Mouse (Mus musculus) right cerebral cortex, postnatal 36 days (tissue): ENCODE data around the gene Kcnh3.

ENCODE experiments used
- DNase-seq, 2 experiments: peaks; one replicate each; pipeline ENCODE4 v3.0.0; 2022; ENCODE audit warnings: low spot score in 2 of 2, mixed read lengths in 1 of 2

Gene Kcnh3

DNA sequence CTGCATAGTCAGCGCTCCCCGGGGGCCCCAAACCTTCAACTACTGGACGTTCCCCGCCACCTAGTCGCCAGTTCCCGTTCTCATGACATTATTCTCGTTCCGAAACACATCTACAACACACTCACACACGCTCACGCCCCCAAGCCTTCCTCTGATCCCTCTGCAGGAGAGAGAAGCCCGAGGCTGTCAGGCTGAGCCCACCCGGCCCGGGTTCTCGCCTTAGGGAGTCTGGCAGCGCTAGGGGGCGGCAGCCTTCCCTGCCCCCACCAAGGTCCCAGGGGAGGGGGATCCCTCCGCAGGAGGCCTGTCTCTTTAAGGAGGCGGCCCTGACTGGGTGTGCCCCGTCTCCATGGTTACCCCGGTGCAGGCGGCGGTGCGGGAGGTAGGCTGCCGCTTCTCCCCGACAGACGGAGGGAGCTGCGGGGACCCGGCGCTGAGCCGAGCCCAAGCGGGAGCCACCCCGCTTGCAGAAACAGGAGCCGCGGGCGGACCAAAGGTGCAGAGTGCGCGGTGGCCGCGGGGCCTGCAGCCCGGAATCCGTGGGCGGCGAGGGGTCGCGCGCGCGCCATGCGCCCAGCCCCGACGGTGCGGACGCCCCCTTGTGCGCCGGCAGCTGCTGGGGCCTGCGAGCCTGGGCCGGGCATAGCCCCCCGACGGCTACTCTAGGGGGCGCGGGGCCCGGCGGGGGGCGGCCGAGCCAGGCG is at the start of gene Kcnh3:
Gene Kcnh3 (plus strand): TSS at position 654 of the 704 bp plus-strand sequence.
- DNase-seq = peak; percentile 74 to 75

DNA sequence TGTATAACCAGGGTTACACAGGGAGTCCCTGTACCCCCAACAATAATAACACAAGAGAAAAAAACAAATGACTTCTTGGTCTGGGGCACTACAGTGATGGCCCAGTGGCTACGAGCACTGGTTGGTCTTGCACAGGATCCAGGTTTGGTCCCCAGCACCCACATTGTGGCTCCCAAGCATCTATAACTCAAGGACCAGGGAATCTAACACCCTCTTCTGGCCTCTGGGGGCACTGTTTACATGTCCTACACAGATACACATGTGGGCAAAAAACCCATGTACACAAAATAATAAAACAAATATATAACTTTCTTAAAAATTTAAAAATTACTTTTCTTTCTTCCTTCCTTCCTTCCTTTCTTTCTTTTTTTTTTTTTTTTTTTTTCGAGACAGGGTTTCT is 45.0 kb upstream of the Kcnh3 start:
- no peak for DNase-seq

DNA sequence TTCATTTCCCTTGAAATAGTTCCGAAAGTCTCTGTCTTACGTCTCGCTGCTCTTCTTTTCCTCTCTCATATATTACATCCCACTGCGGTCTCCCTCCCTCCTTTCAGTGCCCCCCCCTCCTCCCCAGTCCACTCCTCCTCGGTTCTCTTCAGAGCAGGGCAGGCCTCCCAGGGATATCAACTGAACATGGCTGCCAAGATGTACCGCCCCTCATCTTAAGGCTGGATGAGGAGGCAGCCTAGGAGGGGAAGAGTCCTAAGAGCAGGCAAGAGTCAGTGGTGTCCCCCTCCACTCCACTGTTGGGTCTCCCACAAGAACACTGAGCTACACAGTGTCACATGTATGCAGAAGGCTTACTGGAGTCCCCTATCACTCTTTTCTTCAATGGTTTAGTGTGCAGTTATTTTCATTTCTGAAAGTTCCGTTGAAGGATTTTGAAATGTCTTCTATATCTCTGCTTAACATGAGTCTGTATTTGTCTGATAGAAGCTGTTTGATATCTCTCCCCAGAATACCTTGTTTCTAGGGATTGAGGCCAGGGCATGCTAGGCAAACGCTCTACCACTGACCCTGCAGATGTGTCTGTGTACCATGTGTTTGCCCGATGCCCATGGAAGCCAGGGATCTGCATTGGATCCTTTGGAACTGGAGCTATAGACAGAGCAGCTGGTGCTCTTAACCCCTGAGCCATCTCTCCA is 40.3 kb upstream of the Kcnh3 start:
- no peak for DNase-seq

DNA sequence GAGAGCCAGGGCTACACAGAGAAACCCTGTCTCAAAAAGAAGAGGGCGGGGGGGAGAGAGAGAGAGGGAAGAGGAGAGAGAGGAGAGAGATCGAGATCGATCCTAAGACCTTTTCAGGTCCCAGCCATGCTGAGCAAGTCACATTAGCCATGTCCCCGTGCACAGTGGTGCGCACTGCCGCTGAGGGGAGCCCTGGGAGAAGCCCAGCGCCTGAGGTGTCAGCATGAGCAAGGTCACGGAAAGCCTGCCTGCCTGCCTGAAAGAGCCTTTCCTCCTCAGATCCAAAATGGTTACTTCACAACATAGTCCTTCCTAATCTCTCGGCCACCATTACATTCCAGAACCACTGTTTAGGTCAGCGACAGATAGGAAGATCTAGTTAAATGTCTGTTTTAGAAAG is 30.3 kb upstream of the Kcnh3 start:
- DNase-seq = no peak

DNA sequence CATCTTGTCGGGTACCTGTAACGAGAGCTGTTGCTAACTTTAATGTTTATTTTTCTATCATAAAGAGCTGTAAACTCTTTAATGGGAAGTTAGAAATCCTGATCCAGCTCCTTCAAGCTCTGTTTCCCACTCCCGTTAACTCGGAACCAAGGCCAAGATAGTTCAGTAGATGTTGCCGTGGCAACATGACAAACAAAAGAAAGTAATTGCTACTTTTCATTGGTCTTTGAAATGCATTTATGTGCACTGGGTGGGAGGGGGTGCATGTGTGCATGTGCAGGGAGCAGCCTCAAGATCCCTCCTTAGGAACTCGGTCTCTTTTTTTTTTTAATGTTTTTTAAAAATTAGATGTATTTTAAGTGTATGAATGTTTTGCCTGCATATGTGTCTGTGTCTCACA is 29.6 kb upstream of the Kcnh3 start:
- DNase-seq = no peak

DNA sequence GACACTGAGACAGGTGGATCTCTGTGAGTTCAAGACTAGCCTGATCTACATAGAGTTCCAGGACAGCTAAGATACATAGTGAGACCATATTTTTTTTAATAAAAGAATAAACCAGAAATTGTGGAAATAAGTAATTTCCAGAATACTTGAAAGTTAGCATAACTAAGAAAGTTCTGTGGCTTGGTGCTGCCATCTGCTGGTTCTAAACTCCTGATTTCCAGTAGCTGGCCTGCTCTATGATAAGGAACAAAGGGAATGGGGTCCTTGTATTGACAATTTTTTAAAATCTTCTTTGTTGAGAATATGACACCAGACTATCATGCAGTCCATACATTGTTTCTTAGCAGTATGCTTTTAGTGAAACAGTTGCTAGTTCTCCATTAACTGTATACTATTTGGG is 25.9 kb upstream of the Kcnh3 start:
- DNase-seq = no peak

DNA sequence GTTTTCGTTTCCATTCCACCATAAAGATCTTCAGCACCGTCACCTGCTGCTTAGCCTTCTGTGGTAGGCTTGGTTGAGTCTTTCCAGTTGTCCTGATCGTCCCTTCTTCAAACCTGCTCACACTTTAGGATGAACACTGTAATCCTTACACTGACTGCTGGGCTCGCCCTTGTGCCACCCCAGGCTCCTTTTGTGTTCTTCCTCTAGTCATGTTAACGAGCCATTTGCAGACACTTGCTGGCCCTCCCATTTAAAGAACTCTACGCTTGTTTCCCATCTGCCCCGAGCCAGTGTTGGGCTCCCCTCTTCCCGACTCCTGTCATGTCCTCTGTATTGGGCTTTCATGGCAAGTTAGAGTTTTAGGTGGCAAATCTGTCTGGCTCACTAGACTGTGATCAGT is 18.7 kb upstream of the Kcnh3 start:
- DNase-seq = no peak

DNA sequence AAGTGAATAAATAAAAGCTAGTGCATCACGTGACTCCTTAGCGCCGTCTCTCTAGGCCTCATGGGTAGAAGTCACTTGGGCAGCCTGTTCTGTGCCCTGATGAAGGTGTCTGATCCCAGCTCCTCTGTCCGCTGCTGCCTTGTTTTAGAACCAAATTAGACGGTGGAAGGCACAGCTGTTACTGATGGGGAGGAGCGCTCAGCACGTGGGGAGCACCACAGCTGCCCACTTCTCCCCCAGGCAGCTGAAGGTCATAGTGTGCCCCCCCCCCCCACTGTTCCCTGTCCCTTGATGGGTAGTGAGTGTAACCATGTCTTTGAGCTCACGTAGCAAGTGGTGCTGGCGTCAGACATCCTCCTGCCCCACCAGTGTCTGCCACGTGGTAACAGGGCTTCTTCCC is 11.5 kb upstream of the Kcnh3 start:
- no peak for DNase-seq

DNA sequence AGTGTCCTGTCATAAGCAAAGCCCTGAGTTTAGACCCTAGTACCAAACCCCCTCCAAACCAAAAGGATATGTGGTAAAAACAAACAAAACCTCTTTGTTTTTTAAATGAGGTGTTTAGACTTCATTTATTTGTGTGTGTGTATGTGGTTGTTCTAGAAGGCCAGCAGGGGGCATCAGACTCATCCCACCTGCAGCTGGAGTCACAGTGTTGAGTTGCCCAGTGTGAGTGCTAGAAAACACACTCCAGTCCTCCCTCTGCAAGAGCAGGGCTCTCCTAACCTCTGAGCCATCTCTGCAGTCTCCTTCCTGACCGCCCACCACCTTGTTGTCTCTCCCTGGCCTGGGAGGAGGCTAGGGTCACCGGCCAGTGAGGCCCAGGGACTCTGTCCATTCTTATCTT is 9.7 kb upstream of the Kcnh3 start:
- no peak for DNase-seq

DNA sequence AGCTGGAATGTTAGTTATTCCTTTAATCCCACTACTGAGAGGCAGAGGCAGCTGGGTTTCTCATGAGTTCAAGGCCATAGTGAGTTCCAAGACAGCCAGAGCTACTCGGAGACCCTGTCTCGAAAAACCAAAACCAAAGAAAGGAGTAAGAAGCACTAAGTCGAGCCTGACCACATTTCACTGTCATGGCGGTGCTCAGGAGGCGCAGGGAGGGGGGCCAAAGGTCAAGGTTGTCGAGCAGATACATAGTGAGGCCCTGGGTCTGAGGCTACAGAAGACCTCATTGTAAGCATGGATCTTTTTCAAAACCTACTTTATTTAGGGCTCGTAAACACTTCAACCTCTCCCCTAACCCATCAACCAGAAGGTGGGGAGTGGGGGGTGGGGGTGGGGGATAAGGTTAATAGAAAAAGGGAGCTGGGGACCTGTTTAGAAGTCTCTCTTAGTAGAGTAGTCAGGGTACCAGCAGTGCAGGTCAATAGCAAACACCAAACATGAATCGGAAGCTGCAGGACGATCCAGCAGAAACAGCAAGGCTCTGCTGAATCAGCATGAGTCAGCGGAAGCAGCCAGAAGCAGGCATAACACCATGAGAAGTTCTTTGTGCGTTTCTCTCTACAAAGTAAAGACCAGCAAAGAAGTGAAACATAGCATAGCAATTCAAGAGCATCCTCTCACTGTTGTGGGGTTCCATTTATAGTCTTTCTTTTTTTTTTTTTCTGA is 8.8 kb upstream of the Kcnh3 start:
- no peak for DNase-seq

DNA sequence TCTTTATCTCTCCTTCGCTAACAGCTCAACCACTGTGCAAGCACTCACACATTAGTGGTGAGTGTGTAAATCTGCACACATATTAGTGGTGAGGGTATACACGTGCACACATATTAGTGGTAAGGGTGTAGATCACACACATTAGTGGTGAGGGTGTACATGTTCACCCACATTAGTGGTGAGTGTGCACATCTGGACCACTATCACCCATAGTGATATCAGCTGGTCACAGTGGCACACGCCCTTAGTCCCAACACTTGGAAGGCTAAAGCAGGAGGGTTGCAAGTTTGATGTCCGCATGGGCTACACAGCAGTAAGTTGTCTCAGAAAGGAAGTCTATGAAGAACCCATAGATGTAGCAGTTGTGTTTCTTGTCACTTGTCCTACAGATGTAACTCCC is 7.0 kb upstream of the Kcnh3 start:
- no peak for DNase-seq

DNA sequence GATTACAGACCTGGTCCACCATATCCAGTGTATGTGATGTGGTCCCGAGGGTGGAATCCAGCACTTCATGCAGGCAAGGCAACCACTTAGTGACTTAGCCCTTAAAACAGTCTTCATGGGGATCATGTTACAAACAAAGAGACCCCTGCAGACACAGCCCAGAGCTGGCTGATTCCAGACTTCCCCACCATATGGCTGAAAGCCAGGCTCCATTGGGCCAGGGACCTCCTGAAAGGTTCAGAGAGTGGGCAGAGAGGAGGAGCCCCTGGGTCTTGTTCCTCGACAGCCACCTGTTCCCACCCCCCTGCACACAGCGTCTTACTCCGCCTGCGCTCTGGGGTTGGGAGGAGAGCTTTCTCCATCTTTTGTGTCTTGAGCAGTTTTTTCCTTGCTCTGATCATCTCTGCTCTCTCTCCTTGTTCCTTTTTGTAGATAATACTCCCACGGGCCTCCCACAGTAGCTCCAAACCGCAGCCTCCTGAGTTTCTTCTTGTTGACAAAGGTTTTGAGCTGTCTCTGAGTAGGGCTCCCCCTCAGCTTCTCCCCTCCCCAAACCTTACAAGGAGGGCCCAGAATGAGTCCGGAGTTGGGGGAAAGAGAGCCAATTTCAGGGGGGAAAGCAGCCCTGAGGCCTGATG is 3.2 kb upstream of the Kcnh3 start:
- DNase-seq = peak in 1 of 2 experiments; percentile 47

DNA sequence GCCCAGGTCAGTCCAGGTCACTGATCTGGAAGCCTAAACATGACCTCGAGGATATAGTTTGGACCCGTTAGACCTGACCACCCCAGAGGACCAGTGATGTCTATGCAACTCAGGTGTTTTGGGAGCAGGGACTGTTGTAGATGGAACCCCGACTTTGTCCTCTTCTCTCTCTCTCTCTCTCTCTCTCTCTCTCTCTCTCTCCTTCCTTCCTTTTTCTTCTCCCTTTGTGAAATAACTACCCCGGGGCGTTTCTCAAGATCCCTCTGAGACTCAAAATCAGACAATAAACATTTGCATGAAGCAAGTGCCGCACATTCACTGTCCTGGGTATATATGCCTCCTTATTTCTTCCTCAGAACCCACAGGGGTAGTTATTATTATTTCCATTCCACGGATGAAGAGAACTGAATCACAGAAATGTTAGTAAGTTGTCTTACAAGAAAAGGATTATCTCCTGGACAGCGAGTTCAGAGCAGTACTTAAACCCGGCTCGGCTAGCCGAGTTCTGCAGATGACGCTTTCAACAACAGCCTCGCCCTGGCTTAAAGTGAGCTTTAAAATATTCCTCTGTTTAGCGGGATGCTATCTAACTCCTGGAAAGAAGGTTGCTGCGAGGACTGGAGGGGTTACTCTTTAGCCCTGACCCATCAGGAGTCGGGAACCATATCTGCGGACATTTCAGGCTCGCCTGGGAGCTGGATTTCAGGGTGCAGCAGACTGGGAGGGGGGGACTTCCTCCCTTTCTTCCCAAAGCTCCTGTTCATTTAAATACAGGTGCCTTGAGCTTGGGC is 1.7 kb upstream of the Kcnh3 start:
- DNase-seq = no peak

DNA sequence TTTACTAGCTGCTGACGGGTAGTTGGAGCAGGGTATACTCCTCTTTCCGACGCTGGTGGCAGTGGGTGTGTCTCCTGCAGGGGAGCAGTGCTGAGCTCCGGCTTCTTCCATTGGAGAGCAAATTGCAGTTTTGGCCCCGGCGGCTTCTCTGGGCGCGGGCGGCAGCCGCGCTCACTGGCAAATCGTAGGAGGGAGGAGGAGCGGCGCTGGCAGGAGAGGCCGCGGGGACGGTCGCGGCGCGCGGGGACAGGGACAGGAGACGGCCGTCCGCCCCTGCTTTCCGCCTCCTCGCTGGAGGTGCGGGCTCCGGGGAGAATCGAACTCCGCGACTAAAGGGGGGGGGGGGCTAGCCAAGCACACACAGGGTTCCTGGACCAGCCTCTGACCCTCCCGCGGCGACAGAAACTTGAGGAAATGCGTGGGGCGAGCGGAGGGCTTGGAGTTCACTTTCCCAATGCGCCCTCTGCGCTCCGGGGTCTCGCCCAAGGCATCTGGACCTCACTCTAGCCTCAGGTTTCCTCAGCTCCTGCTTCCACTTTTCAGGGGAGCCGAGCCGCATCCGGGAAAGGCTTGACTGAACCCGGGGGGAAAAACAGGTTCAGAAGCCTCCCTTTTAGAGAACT is 965 bp upstream of the Kcnh3 start:
- peak; percentile 65 to 85 for DNase-seq

DNA sequence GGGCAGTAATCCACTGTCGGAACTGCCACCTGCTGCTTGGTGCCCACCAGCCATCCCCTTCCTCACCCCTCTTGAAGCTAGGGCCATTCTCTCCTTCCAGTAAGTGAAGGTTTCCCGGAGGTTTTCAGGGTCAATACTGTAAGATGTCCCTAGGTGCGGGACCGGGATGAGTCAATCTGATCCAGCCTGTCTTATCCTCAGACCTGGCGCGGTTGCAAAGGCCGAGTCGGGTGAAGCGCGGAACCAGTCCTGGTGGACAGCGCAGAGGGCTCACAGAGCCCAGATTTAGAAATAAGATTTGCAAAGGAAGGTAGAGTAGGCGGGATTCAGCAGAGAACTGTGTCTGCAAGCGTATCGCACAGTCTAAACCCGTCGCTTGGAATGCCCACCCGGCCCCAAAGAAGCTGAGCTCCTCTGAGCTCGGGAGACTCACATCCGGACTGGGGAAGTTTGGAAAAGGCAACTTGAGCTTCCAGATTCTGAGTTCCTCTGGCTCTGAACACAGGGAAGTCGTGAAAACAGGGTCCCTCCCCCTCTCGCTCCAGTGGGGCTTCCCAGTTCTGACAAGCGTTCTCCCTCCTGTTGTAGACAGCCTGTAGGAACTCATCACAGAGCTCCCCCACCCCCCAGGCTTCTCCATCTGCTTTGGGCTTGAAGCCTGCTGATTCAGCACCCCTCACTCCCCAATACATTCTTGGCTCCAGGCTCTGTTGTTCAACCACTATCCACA is 585 bp downstream of the Kcnh3 start:
- peak; percentile 60 to 62 for DNase-seq

DNA sequence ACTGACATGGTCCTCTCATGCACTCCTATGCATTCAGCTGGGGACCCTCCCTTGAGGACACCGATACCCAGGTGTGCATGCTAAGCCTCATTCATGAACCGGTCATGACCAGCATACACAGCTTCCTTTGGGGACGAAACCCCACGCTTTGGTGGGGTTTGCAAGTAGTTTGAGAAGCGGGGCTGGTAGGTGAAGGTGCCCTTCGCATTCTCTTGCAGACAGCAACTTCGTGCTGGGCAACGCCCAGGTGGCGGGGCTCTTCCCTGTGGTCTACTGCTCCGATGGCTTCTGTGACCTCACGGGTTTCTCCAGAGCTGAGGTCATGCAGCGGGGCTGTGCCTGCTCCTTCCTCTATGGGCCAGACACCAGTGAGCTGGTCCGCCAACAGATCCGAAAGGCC is 1.4 kb downstream of the Kcnh3 start:
- no peak for DNase-seq

DNA sequence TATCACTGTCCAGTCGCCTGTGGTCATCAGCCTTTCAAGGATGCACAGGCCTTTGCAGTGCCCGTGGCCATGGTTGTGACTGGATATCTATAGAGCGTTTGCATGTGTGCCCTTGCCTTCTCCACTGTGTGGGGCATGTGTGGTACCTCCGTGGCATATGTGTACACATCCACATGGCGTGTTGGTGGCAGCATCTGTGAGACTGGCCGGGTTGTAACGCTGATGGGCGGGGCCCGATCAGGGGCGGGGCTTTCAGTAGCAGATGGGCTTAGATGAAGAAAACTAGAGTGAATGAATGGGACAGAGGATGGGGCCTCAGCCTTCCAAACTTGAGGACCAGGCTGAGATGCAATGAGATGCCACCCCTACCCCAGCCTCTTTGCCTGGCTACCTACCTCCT is 7.3 kb downstream of the Kcnh3 start:
- no peak for DNase-seq

DNA sequence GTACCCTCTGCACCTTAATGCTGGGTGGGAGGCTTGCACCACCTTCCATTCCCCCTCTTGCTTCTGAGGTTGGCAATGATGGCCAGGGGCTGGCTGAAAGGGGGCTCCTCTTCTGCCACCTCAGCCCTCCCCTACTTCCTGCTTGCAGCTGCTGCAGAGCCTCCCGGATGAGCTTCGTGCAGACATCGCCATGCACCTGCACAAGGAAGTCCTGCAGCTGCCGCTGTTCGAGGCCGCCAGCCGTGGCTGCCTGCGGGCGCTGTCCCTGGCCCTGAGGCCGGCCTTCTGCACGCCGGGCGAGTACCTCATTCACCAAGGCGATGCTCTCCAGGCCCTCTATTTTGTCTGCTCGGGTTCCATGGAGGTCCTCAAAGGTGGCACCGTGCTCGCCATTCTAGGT is 9.1 kb downstream of the Kcnh3 start:
- DNase-seq = no peak

DNA sequence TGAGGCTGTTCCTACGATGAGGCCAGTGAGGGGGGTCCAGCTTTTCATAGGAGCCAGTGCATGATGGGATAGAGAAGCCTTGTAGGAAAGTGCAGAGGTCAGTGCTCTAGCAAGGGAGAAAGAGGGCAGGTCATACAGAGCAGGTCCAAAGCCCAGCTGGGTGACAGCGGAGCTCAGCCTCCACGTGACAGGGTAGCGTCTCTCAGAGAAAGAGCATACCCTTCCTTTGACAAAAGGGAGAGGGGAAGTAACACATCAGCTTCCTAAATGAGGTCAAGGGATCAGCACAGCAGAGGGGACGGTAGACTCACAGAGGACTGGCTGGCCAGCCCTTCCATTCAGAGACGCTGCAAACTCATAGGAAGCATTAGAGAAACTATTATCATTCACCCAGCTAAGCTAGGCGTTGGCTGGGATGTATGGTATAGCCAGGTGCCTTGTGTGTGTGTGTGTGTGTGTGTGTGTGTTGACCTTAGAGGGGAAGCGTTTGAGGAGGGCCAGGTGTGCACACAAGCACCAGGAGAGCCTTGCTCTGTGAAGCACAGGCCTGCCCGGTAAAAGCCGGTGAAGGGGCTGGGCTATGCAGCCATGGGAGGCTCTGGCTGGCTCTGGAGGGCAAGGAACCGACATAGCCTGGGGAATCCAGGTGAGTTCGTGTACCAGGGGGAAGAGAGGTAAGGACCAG is 9.8 kb downstream of the Kcnh3 start:
- no peak for DNase-seq

DNA sequence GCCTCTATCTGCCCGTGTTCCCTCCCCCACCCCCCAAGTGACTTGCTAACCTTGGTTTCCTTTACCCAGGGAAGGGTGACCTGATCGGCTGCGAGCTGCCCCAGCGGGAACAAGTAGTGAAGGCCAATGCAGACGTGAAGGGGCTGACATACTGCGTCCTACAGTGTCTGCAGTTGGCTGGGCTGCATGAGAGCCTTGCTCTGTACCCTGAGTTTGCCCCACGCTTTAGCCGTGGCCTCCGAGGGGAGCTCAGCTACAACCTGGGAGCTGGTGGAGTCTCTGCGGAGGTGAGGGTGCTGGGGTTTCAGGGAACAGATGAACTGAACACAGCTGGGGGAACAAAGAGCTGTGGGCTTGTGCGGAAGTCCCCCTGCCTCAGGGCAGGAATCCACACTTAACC is 13.3 kb downstream of the Kcnh3 start:
- DNase-seq = no peak
